8 mouse cellular contexts compared by ENCODE assay signal in genomic region chr3:86141366-86141765, GRCm38 (mm10). TPM values are rescaled to one million over a fixed set of nuclear protein-coding genes. Genes with fewer than 3 reads are reported as not detected.
A peak's percentile ranks its signal among the peaks of the same experiment; 100 is the strongest.
DNase-seq lines count a peak whose midpoint lies in the region; ATAC-seq and TF ChIP-seq lines count a peak whose summit lies in the region.

No protein-coding gene starts in this region.

- H3K9ac ChIP-seq in kidney, postnatal 0 days (ENCODE audit: low read depth, low read length): peak overlapping the region; percentile 98
- H3K9ac ChIP-seq in midbrain, embryonic 16.5 days (ENCODE audit: low read depth, low read length): peak overlapping the region; percentile 90

- H3K9me3 ChIP-seq in kidney, postnatal 0 days (replicated peaks; ENCODE audit: low read length): no peaks in the 10 kb centered on the region
- H3K9me3 ChIP-seq in midbrain, embryonic 16.5 days (replicated peaks; ENCODE audit: control insufficient read depth, low read length, poor library complexity, severe bottlenecking): no peaks in the 10 kb centered on the region

- WGBS in kidney, postnatal 0 days: 10% methylated on average over 7 of the region's 7 CpGs
- 19% methylated on average over 7 of the region's 7 CpGs for WGBS in midbrain, embryonic 16.5 days

- H3K4me2 ChIP-seq in kidney, postnatal 0 days (ENCODE audit: low read length): peak overlapping the region; percentile 70
- peak overlapping the region; percentile 74 for H3K4me2 ChIP-seq in midbrain, embryonic 16.5 days (ENCODE audit: low read length)

- TF ChIP-seq POLR2A in testis, adult 2 months (IDR thresholded peaks at IDR 0.05; ENCODE audit: control insufficient read depth, low read depth, low read length): no peak

- peak; percentile 8 for DNase-seq in cerebellum, adult 11 months
- no peak for DNase-seq in cerebellum, postnatal 4 days (ENCODE audit: low spot score in 2 of 2)
- no peak for DNase-seq in testis, postnatal 14 days (ENCODE audit: low spot score)
- peak; percentile 50 for DNase-seq in kidney, postnatal 0 days (ENCODE audit: low spot score)
- no peak for DNase-seq in layer of hippocampus, adult 9-10 months (ENCODE audit: low spot score)
- no peak for DNase-seq in frontal cortex, postnatal 14 days (ENCODE audit: low spot score in 2 of 2)

- H3K4me1 ChIP-seq in testis, adult 2 months (ENCODE audit: control insufficient read depth, insufficient read depth, low read length): peaks cover 2% of the 10 kb centered on the region
- no peaks in the 10 kb centered on the region for H3K4me1 ChIP-seq in kidney, postnatal 0 days (replicated peaks; ENCODE audit: insufficient read depth, low read length)
- H3K4me1 ChIP-seq in midbrain, embryonic 16.5 days (ENCODE audit: control insufficient read depth, insufficient read depth, low read length): peaks cover 12% of the 10 kb centered on the region

- no peak overlapping the region for H3K27ac ChIP-seq in testis, adult 2 months (ENCODE audit: control insufficient read depth, insufficient read depth, low read depth, low read length)
- peak overlapping the region; percentile 90; the same call in 1 of the 2 replicates for H3K27ac ChIP-seq in kidney, postnatal 0 days
- no peak overlapping the region for H3K27ac ChIP-seq in midbrain, embryonic 16.5 days (ENCODE audit: low read length)

- no peak for ATAC-seq in kidney, postnatal 0 days (replicated peaks; ENCODE audit: low FRiP score, low read depth)
- no peak for ATAC-seq in midbrain, embryonic 16.5 days

- no peaks in the 10 kb centered on the region for H3K27me3 ChIP-seq in testis, adult 2 months (ENCODE audit: control insufficient read depth, insufficient read depth, low read length)
- H3K27me3 ChIP-seq in kidney, postnatal 0 days (ENCODE audit: insufficient read depth, low read length): no peaks in the 10 kb centered on the region
- H3K27me3 ChIP-seq in midbrain, embryonic 16.5 days (ENCODE audit: control insufficient read depth, insufficient read depth, low read depth, low read length): no peaks in the 10 kb centered on the region

- peak overlapping the region; percentile 93 for H3K4me3 ChIP-seq in testis, adult 2 months (ENCODE audit: control insufficient read depth, low read depth, low read length)
- peak overlapping the region; percentile 86 for H3K4me3 ChIP-seq in kidney, postnatal 0 days (replicated peaks; ENCODE audit: low read depth, low read length)
- H3K4me3 ChIP-seq in midbrain, embryonic 16.5 days (ENCODE audit: low read depth, low read length): peak overlapping the region; percentile 87

- no peak for TF ChIP-seq CTCF in testis, adult 2 months (IDR thresholded peaks at IDR 0.05; ENCODE audit: control insufficient read depth, insufficient read depth, insufficient replicate concordance, low read depth, low read length)
- no peak for TF ChIP-seq CTCF in kidney, postnatal 0 days (IDR thresholded peaks at IDR 0.05; ENCODE audit: low read depth)

- peaks cover 4% of the 10 kb centered on the region for H3K36me3 ChIP-seq in testis, adult 2 months (ENCODE audit: control insufficient read depth, insufficient read depth, low read length)
- H3K36me3 ChIP-seq in kidney, postnatal 0 days (ENCODE audit: insufficient read depth, low read length): peaks cover 23% of the 10 kb centered on the region
- peaks cover 15% of the 10 kb centered on the region for H3K36me3 ChIP-seq in midbrain, embryonic 16.5 days (ENCODE audit: control insufficient read depth, insufficient read depth, low read length)

RNA-seq across cellular contexts. Expression of gene Rps3a1, which starts 1.1 kb away (rescaled TPM):
- 89.9 and 90.6 TPM in 2 replicates for polyA plus RNA-seq in testis, adult 2 months (2012; rRNA removed)
- polyA plus RNA-seq in kidney, postnatal 0 days (2015; fragmentation: Nextera tagmentation; extraction: Ambion mirVana): 1,526 and 1,685 TPM in 2 replicates
- 494 and 519 TPM in 2 replicates for polyA plus RNA-seq in midbrain, embryonic 16.5 days (2015; fragmentation: Nextera tagmentation; extraction: Ambion mirVana)

Comparison
In these comparisons a context has a peak if more than half of its experiments do, and no peak if none do; other contexts are left out.
1. DNase-seq: peak in cerebellum, adult 11 months (single experiment) and kidney, postnatal 0 days (single experiment); none in cerebellum, postnatal 4 days (0 of 2), testis, postnatal 14 days (single experiment), layer of hippocampus, adult 9-10 months (single experiment) and frontal cortex, postnatal 14 days (0 of 2).
2. Peak in every context shown above with its lines, with median percentiles within 50 percentile points of each other: H3K4me3 ChIP-seq.